Mouse (Mus musculus) CD8-positive naive resting alpha-beta T cell, adult 2 months (primary cell): ENCODE measurements around the gene Ago4.
A peak's percentile ranks its signal among the peaks of the same experiment; 100 is the strongest.
"Not testable (repeated sequence)": the region's sequence is repeated elsewhere in the genome, so short reads cannot be mapped to it uniquely, and the experiment has no call there.

Source experiments
- DNase-seq, 2 experiments: peaks; one replicate each; pipeline ENCODE4 v3.0.0; 2022; ENCODE audit warnings: low read depth in 2 of 2, low spot score in 2 of 2

Ago4 gene

GRCm38 (mm10) chr4:126532827-126533728 lies at the start of gene Ago4:
Ago4 (minus strand) TSS chr4:126533472.
- DNase-seq: no peak

GRCm38 (mm10) chr4:126579077-126579476 lies 45.8 kb upstream of the Ago4 start:
- no peak for DNase-seq

DNA sequence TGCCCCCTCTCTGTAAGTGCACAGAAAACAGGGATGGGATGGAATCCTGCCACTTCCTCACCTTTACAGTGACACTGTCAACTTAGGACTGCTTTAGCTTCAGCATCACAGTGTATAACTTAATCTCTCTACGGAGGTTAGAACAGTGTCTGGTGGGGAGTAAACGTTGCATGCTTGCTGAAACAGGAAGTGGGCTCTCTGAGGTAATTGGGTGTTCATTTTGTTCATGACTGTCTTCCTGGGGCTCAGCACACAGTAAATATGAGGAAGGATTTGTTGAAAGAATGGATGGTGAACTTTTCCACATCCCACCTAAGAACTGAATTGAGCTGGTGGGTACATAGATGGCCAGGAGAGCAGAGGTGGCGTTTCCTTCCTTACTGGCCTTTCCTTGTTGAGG lies 44.6 kb upstream of the Ago4 start:
- no peak for DNase-seq

DNA sequence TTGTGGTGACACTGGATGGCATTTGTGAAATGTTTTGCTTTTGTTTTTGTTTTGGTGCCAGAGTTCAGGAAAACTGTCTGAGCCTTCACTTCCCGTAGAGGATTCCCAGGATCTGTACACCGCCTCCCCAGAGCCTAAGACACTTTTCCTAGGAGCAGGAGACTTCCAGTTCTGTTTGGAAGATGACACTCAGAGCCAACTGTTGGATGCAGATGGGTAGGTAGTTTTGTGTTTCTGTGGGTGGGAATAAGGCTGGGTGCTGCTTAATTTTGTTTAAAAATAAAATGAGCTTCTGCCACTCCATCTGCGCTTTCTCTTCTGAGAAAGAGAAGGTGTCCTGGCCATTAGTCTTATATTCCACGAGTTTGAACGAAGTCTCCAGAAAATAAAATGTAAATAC lies 43.0 kb upstream of the Ago4 start:
- DNase-seq: no peak

DNA sequence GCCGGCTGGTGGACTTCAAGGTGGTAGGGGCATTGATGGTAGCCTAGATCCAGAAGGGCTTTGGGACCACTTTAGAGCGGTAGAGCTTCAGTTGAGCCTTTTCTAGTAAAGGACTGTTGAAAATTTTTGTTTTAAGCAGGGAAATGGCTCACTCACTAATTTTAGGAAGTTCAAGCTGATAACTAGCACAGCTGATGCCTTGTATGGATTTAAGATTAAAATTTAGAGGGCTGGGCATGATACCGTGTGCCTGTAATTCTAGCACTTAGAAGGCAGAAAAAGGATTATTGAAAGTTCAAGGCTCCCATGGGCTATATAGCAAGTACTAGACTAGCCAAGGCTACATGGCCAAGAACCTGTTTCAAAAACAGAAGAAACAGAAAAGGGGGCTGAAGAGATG lies 36.5 kb upstream of the Ago4 start:
- no peak for DNase-seq

DNA sequence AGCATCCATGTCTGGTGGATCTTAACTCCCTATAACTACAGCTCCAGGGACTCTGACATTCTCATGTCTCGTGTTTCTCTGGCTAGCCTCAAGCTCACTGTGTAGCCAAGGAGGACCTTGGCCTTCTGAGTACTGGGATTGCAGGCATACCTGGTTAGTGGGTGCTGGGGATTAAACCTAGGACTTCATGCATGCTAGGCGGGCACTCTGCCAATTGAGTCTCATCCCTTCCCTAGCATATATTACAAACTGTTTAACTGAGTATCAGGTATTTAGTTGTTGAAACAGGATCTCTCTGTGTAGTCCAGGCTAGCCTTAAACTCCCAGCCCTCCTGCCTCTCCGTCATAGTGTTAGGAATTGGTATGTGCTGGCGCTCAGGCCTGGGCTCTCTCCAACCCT lies 34.0 kb upstream of the Ago4 start:
- DNase-seq: no peak

DNA sequence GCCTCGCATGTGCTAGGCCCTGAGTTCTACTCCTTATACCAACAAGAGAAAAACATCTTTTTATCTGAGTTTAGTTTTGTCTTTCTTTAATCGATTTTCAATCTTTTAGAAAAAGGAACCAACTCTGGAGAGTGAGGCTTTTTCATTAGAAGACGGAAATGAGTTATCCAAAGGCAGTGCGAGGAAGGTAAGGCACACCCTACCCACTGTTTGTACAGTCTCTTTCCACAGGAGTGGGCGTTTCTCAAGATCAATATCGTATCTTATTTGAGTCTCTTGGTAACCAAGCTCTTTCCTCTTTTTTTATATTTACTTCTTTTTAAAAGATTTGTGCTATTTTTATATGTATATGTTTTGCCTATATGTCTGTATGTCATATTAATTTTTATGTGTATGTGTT lies 30.5 kb upstream of the Ago4 start:
- no peak for DNase-seq

DNA sequence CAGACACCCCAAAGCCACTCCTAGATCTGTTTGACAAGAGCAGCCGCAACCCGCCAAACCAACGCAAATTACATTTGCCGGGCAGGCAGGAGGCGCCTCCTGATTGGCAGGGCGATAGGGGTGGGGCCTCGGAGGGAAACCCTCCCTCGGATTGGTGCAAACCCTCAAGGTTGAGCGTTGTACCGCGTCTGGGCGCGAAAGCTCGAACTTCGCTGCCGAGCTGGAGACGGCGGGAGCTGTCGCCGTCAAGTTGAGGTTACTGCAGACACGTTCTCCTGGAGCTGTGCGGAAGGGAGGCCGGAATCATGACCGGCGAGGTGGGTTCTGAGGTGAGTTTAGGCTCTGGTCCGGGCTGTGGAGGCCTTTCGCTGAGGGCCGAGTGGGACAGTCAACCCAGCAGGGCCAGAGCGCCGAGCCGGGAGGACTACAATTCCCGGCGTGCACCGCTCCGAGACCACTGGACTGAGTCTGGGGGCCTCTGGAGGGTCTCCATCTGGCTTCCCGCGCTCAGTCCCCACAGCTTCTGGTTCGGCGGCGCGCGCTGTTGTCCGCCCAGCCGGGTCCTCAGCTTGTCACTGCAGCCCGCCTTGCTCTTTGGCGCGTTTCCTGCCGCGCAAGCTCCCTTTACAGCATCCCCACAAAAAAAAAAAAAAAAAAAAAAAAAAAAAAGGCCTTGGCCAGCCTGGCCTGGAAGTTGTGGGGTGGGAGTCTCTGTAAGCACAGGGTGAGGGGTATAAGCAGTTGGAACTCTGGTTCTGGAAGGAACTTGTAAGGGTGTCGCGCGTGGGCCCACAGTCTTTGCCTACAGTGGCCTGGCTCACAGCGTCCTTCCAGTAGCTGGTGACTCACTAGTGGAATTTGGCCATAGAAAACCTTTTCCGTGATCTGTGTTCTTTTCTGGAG lies 23.8 kb upstream of the Ago4 start, which contains the start of gene Clspn:
Clspn (plus strand) TSS at position 127 of the 903 bp plus-strand sequence.
- peak; percentile 73 to 79 for DNase-seq

DNA sequence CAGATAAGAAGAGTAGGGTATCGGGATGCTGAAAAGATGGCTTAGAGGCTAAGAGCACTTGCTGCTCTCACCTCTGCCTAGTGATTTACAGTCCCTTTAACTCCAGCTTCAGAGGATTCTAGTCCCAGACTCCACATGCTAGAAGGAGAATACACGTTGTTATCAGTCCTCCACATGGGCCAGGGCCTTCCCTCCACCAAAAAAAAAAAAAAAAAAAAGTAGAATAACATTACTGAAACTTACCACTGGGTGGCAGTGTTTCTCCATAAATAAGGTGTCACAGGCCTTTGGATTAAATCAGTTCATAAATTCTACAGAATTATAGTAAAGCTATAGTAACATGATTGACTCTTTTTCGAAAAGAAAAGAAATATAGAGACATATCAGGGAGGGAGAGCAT lies 21.2 kb upstream of the Ago4 start:
- peak in 1 of 2 experiments; percentile 29 for DNase-seq

DNA sequence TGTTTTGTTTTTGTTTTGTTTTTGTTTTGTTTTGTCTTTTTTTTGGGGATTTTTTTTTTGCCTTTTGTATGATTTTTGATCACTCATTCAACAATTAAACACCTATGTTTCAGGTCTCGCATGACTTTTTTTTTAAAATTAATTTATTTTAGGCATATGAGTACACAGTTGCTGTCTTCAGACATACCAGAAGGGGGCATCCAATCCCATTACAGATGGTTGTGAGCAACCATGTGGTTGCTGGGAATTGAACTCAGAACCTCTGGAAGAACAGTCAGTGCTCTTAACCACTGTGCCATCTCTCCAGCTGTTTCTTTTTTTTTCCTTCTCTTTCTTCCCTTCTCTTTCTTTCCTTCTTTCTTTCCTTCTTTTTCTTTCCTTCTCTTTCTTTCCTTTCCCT lies 20.4 kb upstream of the Ago4 start:
- no peak for DNase-seq

GRCm38 (mm10) chr4:126553105-126553504 lies 19.8 kb upstream of the Ago4 start:
- no peak for DNase-seq

DNA sequence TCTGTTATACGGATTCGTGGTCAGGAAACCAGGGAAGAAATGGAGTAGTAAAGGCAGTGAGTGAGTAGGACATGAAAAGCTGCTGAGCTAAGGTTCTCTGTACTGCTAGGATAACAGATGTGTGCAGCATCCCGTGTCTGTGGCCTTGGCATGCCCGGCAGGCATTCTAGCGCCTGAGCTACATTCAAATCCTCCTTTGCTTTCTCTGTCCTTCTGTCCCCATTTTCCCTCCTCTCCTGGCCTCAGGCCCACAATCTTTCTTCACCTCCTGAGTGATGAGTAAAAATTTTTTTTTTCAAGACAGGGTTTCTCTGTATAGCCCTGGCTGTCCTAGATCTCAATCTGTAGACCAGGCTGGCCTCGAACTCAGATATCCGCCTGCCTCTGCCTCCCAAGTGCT lies 18.9 kb upstream of the Ago4 start:
- DNase-seq: no peak

GRCm38 (mm10) chr4:126546183-126546582 lies 12.9 kb upstream of the Ago4 start:
- no peak for DNase-seq

DNA sequence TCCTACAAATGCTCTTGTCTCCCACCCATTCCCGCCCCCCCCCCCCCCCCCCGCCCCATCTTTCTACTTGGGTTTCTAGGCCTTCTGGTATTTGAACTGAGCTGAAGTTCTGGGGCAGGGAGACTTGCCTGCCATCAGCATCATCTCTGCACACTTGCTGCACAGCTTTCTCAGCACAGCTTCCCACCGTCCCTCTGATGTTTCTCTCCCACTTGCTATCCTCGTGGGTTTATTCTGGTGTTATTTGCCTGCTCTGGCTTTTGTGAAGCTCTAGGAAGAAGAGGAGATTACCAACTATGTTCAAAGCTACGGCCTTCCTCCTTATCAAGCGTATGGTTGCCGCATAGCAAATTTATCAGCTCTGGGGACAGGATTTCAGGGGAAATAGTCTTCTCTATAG lies 12.4 kb upstream of the Ago4 start:
- DNase-seq: no peak

- no peak for DNase-seq
Observed at GRCm38 (mm10) chr4:126545016-126545415, 11.7 kb upstream of the Ago4 start.

DNA sequence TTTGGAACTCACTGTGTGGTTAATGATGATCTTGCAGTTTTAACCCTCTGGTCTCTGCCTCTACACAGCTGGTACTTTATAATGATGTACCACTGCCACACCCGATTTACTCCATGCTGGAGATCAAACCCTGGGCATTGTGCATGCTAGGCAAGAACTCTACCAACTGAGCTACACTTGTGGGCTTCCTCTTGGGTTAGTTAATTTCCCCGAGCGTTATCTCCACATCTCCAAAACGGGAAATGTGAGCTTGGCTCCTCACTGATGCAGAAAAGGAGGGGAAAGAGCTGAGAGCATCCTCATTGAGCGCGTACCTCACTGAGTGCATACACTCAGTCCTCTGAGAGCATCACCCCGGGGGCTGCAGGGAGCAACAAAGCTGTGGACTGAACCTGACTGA lies 9.6 kb upstream of the Ago4 start:
- DNase-seq: no peak

- DNase-seq: no peak
Observed at GRCm38 (mm10) chr4:126540487-126541071, 7.3 kb upstream of the Ago4 start.

GRCm38 (mm10) chr4:126536865-126537264 lies 3.6 kb upstream of the Ago4 start:
- no peak for DNase-seq

- not testable (repeated sequence) for DNase-seq
Observed at GRCm38 (mm10) chr4:126535631-126536030, 2.4 kb upstream of the Ago4 start.

GRCm38 (mm10) chr4:126533729-126534070 lies 428 bp upstream of the Ago4 start:
- no peak for DNase-seq

DNA sequence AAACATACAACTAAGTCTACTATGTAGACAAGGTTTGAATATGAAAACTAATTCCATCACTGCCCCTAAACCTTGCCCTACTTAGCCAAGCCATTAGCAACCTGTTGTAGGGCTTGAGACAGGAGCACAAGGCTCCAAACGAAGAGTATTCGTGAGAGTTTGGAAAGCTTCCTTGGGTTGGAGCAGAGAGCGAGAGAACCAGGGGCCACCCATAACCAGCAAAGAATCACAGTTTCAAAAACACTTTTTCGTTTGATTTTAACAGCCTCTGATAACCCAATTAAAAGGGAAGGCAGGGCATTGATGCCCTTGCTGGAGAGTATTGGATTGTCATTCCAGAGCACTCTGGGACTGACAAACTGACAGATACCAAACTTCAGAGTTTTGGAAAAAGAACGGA lies 980 bp downstream of the Ago4 start:
- DNase-seq: no peak

DNA sequence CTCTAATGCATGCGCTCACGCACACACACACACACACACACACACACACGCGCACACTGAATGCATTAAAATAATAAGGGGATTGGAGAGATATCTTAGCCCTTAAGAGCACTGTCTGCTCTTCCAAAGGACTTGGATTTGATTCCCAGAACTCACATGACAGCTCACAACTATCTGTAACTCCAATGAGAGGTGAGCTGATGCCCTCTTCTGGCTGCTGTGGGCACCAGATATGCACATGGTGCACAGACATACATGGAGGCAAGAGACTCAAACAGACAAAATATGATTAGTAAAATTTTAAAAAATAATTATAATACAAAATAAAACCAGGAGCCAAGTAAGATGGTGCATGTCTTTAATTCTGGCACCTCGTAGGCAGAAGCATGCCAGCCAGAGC lies 6.4 kb downstream of the Ago4 start:
- DNase-seq: no peak
